Mouse (Mus musculus) ES-Bruce4 (cell line): ENCODE measurements at regions not wholly inside any gene's neighbourhood (a gene's known extent, or its start where the extent isn't known, plus 50 kb on each side); places are given as distances from the start of the nearest gene placed in this dataset.

ENCODE experiments used
- H3K27ac ChIP-seq: 2 replicates; pipeline ENCODE4 v1.5.1; 2012; ENCODE audit warnings: low read length, inconsistent platforms; ENCODE audit not compliant: insufficient read depth
- H3K27me3 ChIP-seq: 2 replicates; pipeline ENCODE4 v1.6.1; 2012; ENCODE audit warnings: mild to moderate bottlenecking, low read length, inconsistent platforms; ENCODE audit not compliant: control insufficient read depth, poor library complexity, insufficient read depth, severe bottlenecking
- H3K36me3 ChIP-seq: 2 replicates; pipeline ENCODE4 v1.6.1; 2012; ENCODE audit warnings: inconsistent platforms, mild to moderate bottlenecking, low read length, moderate library complexity; ENCODE audit not compliant: control insufficient read depth, poor library complexity, insufficient read depth, severe bottlenecking
- H3K4me1 ChIP-seq: one replicate; pipeline ENCODE4 v1.8.1; 2011; ENCODE audit warnings: low read length; ENCODE audit not compliant: control insufficient read depth, insufficient read depth
- H3K4me3 ChIP-seq: 2 replicates; pipeline ENCODE4 v1.5.1; 2011; ENCODE audit warnings: low read depth, mild to moderate bottlenecking, low read length
- H3K9ac ChIP-seq: 2 replicates; pipeline ENCODE4 v1.6.1; 2012; ENCODE audit warnings: low read depth, mild to moderate bottlenecking, inconsistent platforms; ENCODE audit not compliant: poor library complexity, severe bottlenecking
- H3K9me3 ChIP-seq: replicated peaks from 2 replicates; pipeline ENCODE4 v1.6.1; 2012; ENCODE audit warnings: mild to moderate bottlenecking, low read length, inconsistent platforms; ENCODE audit not compliant: control insufficient read depth, poor library complexity, insufficient read depth, severe bottlenecking
- CTCF ChIP-seq: IDR thresholded peaks from one replicate; pipeline ENCODE4 v1.8.1; 2011; ENCODE audit warnings: low read depth, low read length
- EP300 ChIP-seq: IDR thresholded peaks from 2 replicates; pipeline ENCODE4 v1.6.1; 2011; ENCODE audit warnings: low read depth, low read length; ENCODE audit not compliant: insufficient read depth
- POLR2A ChIP-seq: IDR thresholded peaks from one replicate; pipeline ENCODE4 v1.8.1; 2011; ENCODE audit warnings: low read length; ENCODE audit not compliant: insufficient read depth

DNA sequence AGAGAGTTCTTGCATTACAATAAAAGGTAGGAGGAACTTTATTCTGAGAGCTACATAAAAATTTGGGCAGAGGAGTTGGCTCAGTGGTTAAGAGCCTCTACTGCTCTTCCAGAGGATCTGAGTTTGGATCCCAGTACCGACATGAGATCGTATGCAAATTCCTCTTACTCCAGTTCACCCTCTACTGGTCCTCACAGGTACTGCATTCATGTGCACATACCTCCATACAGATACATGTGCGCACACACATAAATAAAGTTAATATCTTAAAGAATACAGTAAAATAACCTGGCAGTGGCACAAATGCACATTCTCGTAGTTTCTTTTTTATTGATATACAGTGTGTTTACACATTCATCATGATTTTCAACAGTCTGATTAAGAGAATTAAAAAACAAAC is 232.4 kb downstream of the Vps13c start:
- H3K27me3 ChIP-seq = no peaks in the 10 kb centered on the region
- no peak overlapping the region for H3K9ac ChIP-seq
- TF ChIP-seq CTCF = no peak
- no peak for TF ChIP-seq POLR2A
- no peak for TF ChIP-seq EP300
- H3K36me3 ChIP-seq = no peaks in the 10 kb centered on the region
- no peaks in the 10 kb centered on the region; the same call in 1 of the 2 replicates for H3K9me3 ChIP-seq
- H3K4me3 ChIP-seq = no peak overlapping the region
- no peaks in the 10 kb centered on the region for H3K4me1 ChIP-seq
- no peak overlapping the region for H3K27ac ChIP-seq

DNA sequence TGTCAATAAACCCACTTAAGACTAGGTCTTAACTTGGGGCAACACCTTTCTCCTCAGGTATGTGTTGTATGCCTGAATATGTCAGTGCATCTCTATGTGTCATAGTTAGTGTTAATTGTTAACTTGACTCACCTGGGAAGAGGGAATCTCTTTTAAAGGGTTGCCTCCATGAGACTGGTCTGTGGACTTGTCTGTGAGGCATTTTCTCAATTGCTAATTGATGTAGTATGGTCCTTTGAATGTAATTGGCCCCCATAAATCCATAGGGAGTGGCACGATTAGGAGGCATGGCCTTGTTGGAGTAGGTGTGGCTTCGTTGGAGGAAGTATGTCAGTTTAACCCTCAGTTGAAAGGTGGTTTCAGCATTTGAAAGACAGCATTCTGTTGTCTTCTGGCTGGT is 237.1 kb downstream of the Vps13c start:
- Histone ChIP-seq H3K9ac (no peak overlapping the region), H3K27me3 (no peaks in the 10 kb centered on the region), H3K4me3 (no peak overlapping the region), H3K4me1 (no peaks in the 10 kb centered on the region), H3K9me3 (no peaks in the 10 kb centered on the region; the same call in 1 of the 2 replicates), H3K27ac (no peak overlapping the region), H3K36me3 (no peaks in the 10 kb centered on the region)
- TF ChIP-seq CTCF = no peak
- no peak for TF ChIP-seq EP300
- no peak for TF ChIP-seq POLR2A

DNA sequence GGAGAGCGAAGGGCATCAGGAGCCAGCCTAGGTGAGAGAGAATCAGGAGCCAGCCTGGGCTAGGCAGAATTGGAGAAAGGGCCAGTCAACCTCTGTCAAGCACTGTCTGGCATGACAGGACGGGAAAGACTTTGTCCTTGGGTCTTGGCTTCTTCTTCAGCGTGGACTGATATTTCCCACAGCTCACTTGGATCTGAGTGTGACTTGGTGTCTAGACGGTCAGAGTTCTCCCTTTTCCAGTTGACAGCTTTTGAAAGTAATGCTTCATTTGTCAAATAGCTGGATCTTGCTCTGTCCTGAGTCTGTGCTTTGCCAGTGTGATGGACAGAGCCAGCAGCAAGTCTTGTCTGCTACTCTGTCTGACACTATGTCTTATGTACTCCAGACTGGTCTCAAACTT is 243.1 kb downstream of the Vps13c start:
- no peak overlapping the region for H3K4me3 ChIP-seq
- H3K36me3 ChIP-seq = no peaks in the 10 kb centered on the region
- peaks cover 3% of the 10 kb centered on the region; the same call in 1 of the 2 replicates for H3K9me3 ChIP-seq
- TF ChIP-seq EP300 = no peak
- H3K4me1 ChIP-seq = no peaks in the 10 kb centered on the region
- H3K9ac ChIP-seq = no peak overlapping the region
- no peak overlapping the region for H3K27ac ChIP-seq
- H3K27me3 ChIP-seq = no peaks in the 10 kb centered on the region

DNA sequence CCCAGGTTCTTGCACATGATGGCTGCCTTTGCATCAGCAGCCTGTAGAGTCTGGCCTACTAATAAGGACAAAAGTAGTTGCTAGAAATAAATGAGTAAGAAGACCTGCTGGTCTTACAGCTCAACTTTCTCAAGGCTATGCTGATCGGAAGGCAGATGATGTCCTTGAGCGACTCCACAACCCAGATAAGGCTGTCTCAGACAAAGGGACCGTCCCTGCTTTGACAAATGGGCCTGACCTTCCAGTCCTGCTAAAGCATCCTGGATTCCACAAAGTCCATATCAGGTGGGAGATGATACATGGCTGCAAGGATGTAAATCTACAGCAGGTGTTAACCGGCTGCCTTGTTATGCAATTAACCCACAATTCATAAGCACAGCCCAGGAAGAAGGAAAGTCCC is 244.8 kb downstream of the Vps13c start:
- Histone ChIP-seq H3K9ac (no peak overlapping the region), H3K4me3 (no peak overlapping the region), H3K4me1 (no peaks in the 10 kb centered on the region), H3K9me3 (peaks cover 3% of the 10 kb centered on the region; the same call in 1 of the 2 replicates), H3K27ac (no peak overlapping the region), H3K36me3 (no peaks in the 10 kb centered on the region), H3K27me3 (no peaks in the 10 kb centered on the region)
- TF ChIP-seq POLR2A = no peak
- no peak for TF ChIP-seq EP300
- no peak for TF ChIP-seq CTCF

DNA sequence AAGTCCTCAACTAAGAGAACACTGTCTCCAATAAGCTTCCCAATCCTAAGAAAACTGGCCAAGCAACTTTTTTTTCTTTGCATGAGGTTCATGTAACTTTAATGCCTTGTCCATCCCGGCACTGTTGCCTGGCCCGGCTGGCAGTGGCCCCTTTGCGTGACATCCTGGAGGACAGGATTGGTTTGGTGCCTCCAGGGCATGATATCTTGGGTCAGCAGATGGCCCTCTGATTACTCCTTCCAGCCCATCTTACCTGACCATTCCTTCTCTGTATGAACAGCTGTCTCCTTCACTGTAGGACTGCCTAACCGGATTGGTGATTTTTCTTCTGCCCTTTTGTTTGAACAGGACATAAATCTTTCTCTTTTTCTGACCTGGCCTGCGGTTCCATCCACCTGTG is 254.4 kb downstream of the Vps13c start:
- Histone ChIP-seq H3K4me1 (no peaks in the 10 kb centered on the region), H3K4me3 (no peak overlapping the region), H3K27me3 (no peaks in the 10 kb centered on the region), H3K9ac (no peak overlapping the region), H3K36me3 (no peaks in the 10 kb centered on the region), H3K27ac (no peak overlapping the region), H3K9me3 (no peaks in the 10 kb centered on the region)
- TF ChIP-seq EP300 = no peak
- TF ChIP-seq POLR2A = no peak
- no peak for TF ChIP-seq CTCF

DNA sequence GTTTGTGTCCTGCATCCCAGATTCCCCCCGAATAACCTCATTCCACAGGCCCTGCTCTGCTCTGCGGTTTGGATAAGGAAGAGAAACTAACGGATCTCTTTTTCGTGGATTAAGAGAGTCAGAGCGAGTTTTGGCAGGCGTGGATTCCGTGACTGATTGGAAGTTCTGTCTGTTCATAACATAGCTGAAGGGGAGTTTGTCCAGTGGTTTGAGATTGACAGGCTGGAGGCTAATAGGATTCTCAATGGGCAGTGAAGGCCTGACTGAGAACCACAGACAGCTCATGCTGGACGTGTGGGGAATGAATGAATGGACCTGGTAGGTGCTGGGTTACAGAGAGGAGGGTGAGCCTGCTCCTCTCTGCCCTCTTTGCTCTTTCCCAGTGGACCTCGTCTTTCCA is 269.6 kb downstream of the Vps13c start:
- Histone ChIP-seq H3K4me1 (no peaks in the 10 kb centered on the region), H3K4me3 (no peak overlapping the region), H3K9me3 (no peaks in the 10 kb centered on the region), H3K9ac (no peak overlapping the region), H3K27me3 (no peaks in the 10 kb centered on the region), H3K27ac (no peak overlapping the region), H3K36me3 (no peaks in the 10 kb centered on the region)
- TF ChIP-seq CTCF (no peak), POLR2A (no peak), EP300 (no peak)
